Mouse (Mus musculus) forebrain, embryonic 12.5 days (tissue): ENCODE data around the gene Kctd17. TPM values are rescaled to one million over a fixed set of nuclear protein-coding genes. Genes with fewer than 3 reads are reported as not detected.

Experiments
- ATAC-seq: fragments of 200-750 bp; cut with Nextera tagmentation; 2 replicates; pipeline ENCODE4 v1.8.0; 2017; ENCODE audit warnings: moderate TSS enrichment; ENCODE audit not compliant: low FRiP score
- H3K27ac ChIP-seq: fragments of 300-500 bp; sonication (generic); 2 replicates; pipeline ENCODE4 v1.5.1; 2016; ENCODE audit warnings: mild to moderate bottlenecking
- H3K27me3 ChIP-seq: fragments of 300-500 bp; sonication (generic); 2 replicates; pipeline ENCODE4 v1.6.1; 2016; ENCODE audit warnings: mild to moderate bottlenecking
- H3K36me3 ChIP-seq: fragments of 300-500 bp; sonication (generic); replicated peaks from 2 replicates; pipeline ENCODE4 v1.6.1; 2016; ENCODE audit warnings: mild to moderate bottlenecking
- H3K4me1 ChIP-seq: fragments of 300-500 bp; sonication (generic); 2 replicates; pipeline ENCODE4 v1.6.1; 2016
- H3K4me2 ChIP-seq: fragments of 300-500 bp; sonication (generic); 2 replicates; pipeline ENCODE4 v1.6.1; 2016; ENCODE audit warnings: mild to moderate bottlenecking, moderate library complexity
- H3K4me3 ChIP-seq: fragments of 300-500 bp; sonication (generic); replicated peaks from 2 replicates; pipeline ENCODE4 v1.5.1; 2016; ENCODE audit warnings: mild to moderate bottlenecking
- H3K9ac ChIP-seq: fragments of 300-500 bp; sonication (generic); 2 replicates; pipeline ENCODE4 v1.6.1; 2016; ENCODE audit warnings: mild to moderate bottlenecking
- H3K9me3 ChIP-seq: fragments of 300-500 bp; sonication (generic); 2 replicates; pipeline ENCODE4 v1.6.1; 2016
- WGBS: fragments of 180-500 bp; shearing (Covaris S2); methylation state at CpG from one replicate; pipeline ENCODE4 v1.1.7; 2016; 5-methylcytosine and 5-hydroxymethylcytosine counted together
- polyA plus RNA-seq: library from polyadenylated mRNA; unstranded; fragments of >200 nt; fragmentation: Nextera tagmentation; extraction: Ambion mirVana; gene quantifications from 2 replicates; pipeline ENCODE4 v1.2.1, GENCODE M21; 2016

Gene Kctd17
- polyA plus RNA-seq, 1 experiment from 2014 or later: 67.3 TPM

- H3K4me1 ChIP-seq: peaks cover 42% of the 10 kb centered on the region
- H3K4me3 ChIP-seq: no peak overlapping the region
- no peak overlapping the region for H3K4me2 ChIP-seq
- no peak overlapping the region for H3K27ac ChIP-seq
- no peaks in the 10 kb centered on the region for H3K9me3 ChIP-seq
- no peaks in the 10 kb centered on the region for H3K36me3 ChIP-seq
- 44% methylated on average over 3 of the region's 3 CpGs for WGBS
- peaks cover 5% of the 10 kb centered on the region for H3K27me3 ChIP-seq
- ATAC-seq: no peak
- H3K9ac ChIP-seq: no peak overlapping the region
Observed at GRCm38 (mm10) chr15:78403301-78403741, 25.0 kb upstream of the Kctd17 start.

- Histone ChIP-seq H3K27ac (no peak overlapping the region), H3K4me2 (peak overlapping the region; percentile 15; the same call in 1 of the 2 replicates)
Observed at GRCm38 (mm10) chr15:78403896-78404295, 24.5 kb upstream of the Kctd17 start.

GRCm38 (mm10) chr15:78405098-78405497 lies 23.3 kb upstream of the Kctd17 start:
- no peak overlapping the region for H3K27ac ChIP-seq
- 59% methylated on average over 11 of the region's 11 CpGs for WGBS
- peak overlapping the region; percentile 71; the same call in 1 of the 2 replicates for H3K9ac ChIP-seq
- no peak for ATAC-seq
- H3K27me3 ChIP-seq: peaks cover 23% of the 10 kb centered on the region
- peaks cover 49% of the 10 kb centered on the region for H3K4me1 ChIP-seq
- H3K9me3 ChIP-seq: no peaks in the 10 kb centered on the region
- no peaks in the 10 kb centered on the region for H3K36me3 ChIP-seq
- peak overlapping the region; percentile 62 for H3K4me3 ChIP-seq
- H3K4me2 ChIP-seq: peak overlapping the region; percentile 89

More at GRCm38 (mm10) chr15:78403896-78404295, 24.5 kb upstream of the Kctd17 start:
- no peaks in the 10 kb centered on the region for H3K36me3 ChIP-seq
- H3K4me3 ChIP-seq: no peak overlapping the region
- peaks cover 11% of the 10 kb centered on the region for H3K27me3 ChIP-seq
- H3K9me3 ChIP-seq: no peaks in the 10 kb centered on the region
- WGBS: 53% methylated on average over 1 of the region's 1 CpGs
- peaks cover 42% of the 10 kb centered on the region for H3K4me1 ChIP-seq
- ATAC-seq: no peak
- no peak overlapping the region for H3K9ac ChIP-seq

GRCm38 (mm10) chr15:78405517-78406211 lies 22.7 kb upstream of the Kctd17 start, which contains the start of gene Tst:
Gene Tst, minus strand, starts transcription at chr15:78405907.
- Histone ChIP-seq H3K4me1 (peaks cover 54% of the 10 kb centered on the region), H3K4me3 (peak within 1 kb of the TSS; percentile 62), H3K9ac (peak within 1 kb of the TSS; percentile 71), H3K9me3 (no peaks in the 10 kb centered on the region), H3K4me2 (peak within 1 kb of the TSS; percentile 89), H3K27me3 (peaks cover 28% of the 10 kb centered on the region), H3K27ac (peak within 1 kb of the TSS; percentile 97), H3K36me3 (0 out of 2 replicates have a peak, but pooled peaks cover 1% of the 10 kb centered on the region)
- peak; percentile 80 for ATAC-seq
- 1% methylated on average over 34 of the region's 34 CpGs for WGBS

- Histone ChIP-seq H3K4me1 (peaks cover 54% of the 10 kb centered on the region), H3K27ac (peak within 1 kb of the TSS; percentile 97), H3K9me3 (no peaks in the 10 kb centered on the region), H3K27me3 (peaks cover 36% of the 10 kb centered on the region), H3K4me3 (peak within 1 kb of the TSS; percentile 62), H3K36me3 (0 out of 2 replicates have a peak, but pooled peaks cover 7% of the 10 kb centered on the region), H3K9ac (peak within 1 kb of the TSS; percentile 71), H3K4me2 (peak within 1 kb of the TSS; percentile 89)
- peak; percentile 90 for ATAC-seq
- under 1% methylated on average over 40 of the region's 40 CpGs for WGBS
Observed at GRCm38 (mm10) chr15:78406293-78406934, 21.9 kb upstream of the Kctd17 start, which contains the start of gene Mpst. Gene Mpst, plus strand, starts transcription at chr15:78406416.

- Histone ChIP-seq H3K36me3 (0 out of 2 replicates have a peak, but pooled peaks cover 7% of the 10 kb centered on the region), H3K4me3 (peak overlapping the region; percentile 31), H3K27me3 (peaks cover 48% of the 10 kb centered on the region), H3K4me2 (peak overlapping the region; percentile 53), H3K4me1 (peaks cover 37% of the 10 kb centered on the region), H3K9ac (peak overlapping the region; percentile 38), H3K9me3 (no peaks in the 10 kb centered on the region), H3K27ac (no peak overlapping the region)
- ATAC-seq: no peak
- WGBS: 12% methylated on average over 12 of the region's 12 CpGs
Observed at GRCm38 (mm10) chr15:78409570-78410052, 18.8 kb upstream of the Kctd17 start.

- Histone ChIP-seq H3K27me3 (peaks cover 44% of the 10 kb centered on the region), H3K9me3 (no peaks in the 10 kb centered on the region), H3K4me3 (no peak overlapping the region), H3K4me1 (peaks cover 12% of the 10 kb centered on the region), H3K36me3 (0 out of 2 replicates have a peak, but pooled peaks cover 7% of the 10 kb centered on the region), H3K9ac (no peak overlapping the region), H3K27ac (no peak overlapping the region), H3K4me2 (no peak overlapping the region)
- 87% methylated on average over 14 of the region's 14 CpGs for WGBS
- ATAC-seq: no peak
Observed at GRCm38 (mm10) chr15:78413083-78413718, 15.2 kb upstream of the Kctd17 start.

GRCm38 (mm10) chr15:78413719-78414117 lies 14.6 kb upstream of the Kctd17 start:
- WGBS: 50% methylated on average over 1 of the region's 1 CpGs
- no peak overlapping the region for H3K4me3 ChIP-seq
- H3K9ac ChIP-seq: no peak overlapping the region
- 0 out of 2 replicates have a peak, but pooled peaks cover 7% of the 10 kb centered on the region for H3K36me3 ChIP-seq
- H3K27me3 ChIP-seq: peaks cover 39% of the 10 kb centered on the region
- H3K4me2 ChIP-seq: no peak overlapping the region
- peaks cover 12% of the 10 kb centered on the region for H3K4me1 ChIP-seq
- H3K9me3 ChIP-seq: no peaks in the 10 kb centered on the region
- ATAC-seq: no peak
- no peak overlapping the region for H3K27ac ChIP-seq

GRCm38 (mm10) chr15:78414157-78414556 lies 14.2 kb upstream of the Kctd17 start:
- H3K36me3 ChIP-seq: 0 out of 2 replicates have a peak, but pooled peaks cover 7% of the 10 kb centered on the region
- no peak overlapping the region for H3K9ac ChIP-seq
- peaks cover 35% of the 10 kb centered on the region for H3K27me3 ChIP-seq
- H3K4me1 ChIP-seq: peaks cover 12% of the 10 kb centered on the region
- H3K4me3 ChIP-seq: no peak overlapping the region
- no peak for ATAC-seq
- H3K27ac ChIP-seq: no peak overlapping the region
- H3K9me3 ChIP-seq: no peaks in the 10 kb centered on the region
- no peak overlapping the region for H3K4me2 ChIP-seq
- 94% methylated on average over 8 of the region's 8 CpGs for WGBS

- H3K9ac ChIP-seq: no peak overlapping the region
- peaks cover 10% of the 10 kb centered on the region; the same call in 1 of the 2 replicates for H3K27me3 ChIP-seq
- no peak overlapping the region for H3K27ac ChIP-seq
- ATAC-seq: no peak
- WGBS: 22% methylated on average over 4 of the region's 4 CpGs
- no peak overlapping the region for H3K4me2 ChIP-seq
- H3K36me3 ChIP-seq: no peaks in the 10 kb centered on the region
- H3K4me3 ChIP-seq: no peak overlapping the region
- no peaks in the 10 kb centered on the region; the same call in 1 of the 2 replicates for H3K4me1 ChIP-seq
- H3K9me3 ChIP-seq: no peaks in the 10 kb centered on the region
Observed at GRCm38 (mm10) chr15:78416937-78417336, 11.4 kb upstream of the Kctd17 start.

GRCm38 (mm10) chr15:78420395-78420794 lies 8.0 kb upstream of the Kctd17 start:
- H3K4me3 ChIP-seq: no peak overlapping the region
- no peaks in the 10 kb centered on the region for H3K9me3 ChIP-seq
- no peak overlapping the region for H3K4me2 ChIP-seq
- peaks cover 25% of the 10 kb centered on the region for H3K27me3 ChIP-seq
- no peak overlapping the region for H3K9ac ChIP-seq
- peaks cover 3% of the 10 kb centered on the region for H3K4me1 ChIP-seq
- H3K27ac ChIP-seq: no peak overlapping the region
- WGBS: 89% methylated on average over 13 of the region's 13 CpGs
- no peaks in the 10 kb centered on the region for H3K36me3 ChIP-seq
- ATAC-seq: no peak
